Mouse (Mus musculus) forebrain, postnatal 0 days (tissue): Measurements from ENCODE around the gene Foxn1. TPM values are rescaled to one million over a fixed set of nuclear protein-coding genes. Genes with fewer than 3 reads are reported as not detected.

ENCODE experiments used
- ATAC-seq: fragments of 200-750 bp; cut with Nextera tagmentation; 2 replicates; pipeline ENCODE4 v1.8.0; 2017; ENCODE audit warnings: mild to moderate bottlenecking, moderate library complexity
- DNase-seq: peaks from one replicate; pipeline ENCODE4 v3.0.0-alpha.2; 2015
- H3K27ac ChIP-seq: fragments of 300-500 bp; sonication (generic); 2 replicates; pipeline ENCODE4 v1.5.1; 2014; ENCODE audit warnings: low read depth, mild to moderate bottlenecking, antibody characterized with exemption, low read length, moderate library complexity, mixed read lengths
- H3K27me3 ChIP-seq: fragments of 300-500 bp; sonication (generic); 2 replicates; pipeline ENCODE4 v1.6.1; 2014; ENCODE audit warnings: mild to moderate bottlenecking, low read length, mixed read lengths; ENCODE audit not compliant: insufficient read depth
- H3K36me3 ChIP-seq: fragments of 300-500 bp; sonication (generic); 2 replicates; pipeline ENCODE4 v1.6.1; 2014; ENCODE audit warnings: mild to moderate bottlenecking, moderate library complexity; ENCODE audit not compliant: insufficient read depth
- H3K4me1 ChIP-seq: fragments of 300-500 bp; sonication (generic); 2 replicates; pipeline ENCODE4 v1.6.1; 2014; ENCODE audit warnings: antibody characterized with exemption; ENCODE audit not compliant: insufficient read depth
- H3K4me2 ChIP-seq: fragments of 300-500 bp; sonication (generic); 2 replicates; pipeline ENCODE4 v1.6.1; 2014; ENCODE audit warnings: low read depth, mild to moderate bottlenecking, moderate library complexity
- H3K4me3 ChIP-seq: fragments of 300-500 bp; sonication (generic); 2 replicates; pipeline ENCODE4 v1.5.1; 2014; ENCODE audit warnings: low read depth, low read length, mixed read lengths
- H3K9ac ChIP-seq: fragments of 300-500 bp; sonication (generic); 2 replicates; pipeline ENCODE4 v1.6.1; 2014; ENCODE audit warnings: mild to moderate bottlenecking
- H3K9me3 ChIP-seq: fragments of 300-500 bp; sonication (generic); 2 replicates; pipeline ENCODE4 v1.6.1; 2016; ENCODE audit warnings: low read length
- CTCF ChIP-seq: sonication (generic); IDR thresholded peaks from 2 replicates; pipeline ENCODE4 v1.5.1; 2016; ENCODE audit warnings: antibody characterized with exemption, control low read depth, low read depth
- WGBS: fragments of 180-500 bp; shearing (Covaris S2); extraction: QIAGEN DNeasy Blood & Tissue Kit; methylation state at CpG from one replicate; pipeline ENCODE4 v1.1.7; 2014; 5-methylcytosine and 5-hydroxymethylcytosine counted together
- polyA plus RNA-seq: library from polyadenylated mRNA; unstranded; fragments of >200 nt; fragmentation: Nextera tagmentation; extraction: Ambion mirVana; gene quantifications from 2 replicates; pipeline ENCODE4 v1.2.1, GENCODE M21; 2015
- total RNA-seq: library from RNA; depleted of rRNA; stranded (reverse); fragments of >200 nt; gene quantifications from 2 replicates; pipeline ENCODE4 v1.2.3, GENCODE M21; 2014; rRNA removed

Gene Foxn1
- not detected in 2 replicates for total RNA-seq
- not detected in 2 replicates for polyA plus RNA-seq

DNA sequence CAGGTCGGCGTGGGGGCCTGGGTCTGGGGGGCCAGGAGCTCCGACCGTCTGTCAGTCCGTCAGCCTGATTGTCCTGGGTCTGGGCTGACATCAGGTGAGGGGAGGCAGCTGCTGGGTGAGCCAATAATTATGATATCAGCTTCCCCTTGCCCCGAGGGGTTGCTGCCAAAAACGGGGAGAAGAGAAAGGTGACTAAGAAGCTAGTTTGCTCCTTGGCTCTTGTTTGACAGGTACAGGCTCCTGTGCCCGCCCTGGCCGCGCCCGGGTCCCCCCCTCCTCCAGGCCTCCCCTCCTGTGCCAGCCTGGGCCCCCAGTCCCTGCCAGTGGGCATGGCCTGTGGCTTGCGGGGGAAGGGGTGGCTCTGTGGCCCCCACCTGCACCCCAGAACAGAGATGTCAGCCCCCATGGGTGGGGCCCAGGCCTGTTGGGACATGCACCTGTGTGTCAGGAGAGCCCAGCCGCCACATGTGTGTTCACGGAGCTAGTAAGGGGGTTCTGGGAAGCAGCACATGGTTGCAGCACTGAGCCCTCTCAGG is at the start of gene Foxn1:
TSS of gene Foxn1 (minus strand) at position 51 of the 536 bp plus-strand sequence.
- no peak within 1 kb of the TSS for H3K4me2 ChIP-seq
- H3K36me3 ChIP-seq = no peaks in the 10 kb centered on the region
- no peaks in the 10 kb centered on the region for H3K27me3 ChIP-seq
- TF ChIP-seq CTCF = no peak
- no peaks in the 10 kb centered on the region for H3K9me3 ChIP-seq
- DNase-seq = no peak
- H3K27ac ChIP-seq = no peak within 1 kb of the TSS
- ATAC-seq = no peak
- no peaks in the 10 kb centered on the region for H3K4me1 ChIP-seq
- 87% methylated on average over 14 of the region's 14 CpGs for WGBS
- H3K4me3 ChIP-seq = no peak within 1 kb of the TSS
- H3K9ac ChIP-seq = no peak within 1 kb of the TSS

DNA sequence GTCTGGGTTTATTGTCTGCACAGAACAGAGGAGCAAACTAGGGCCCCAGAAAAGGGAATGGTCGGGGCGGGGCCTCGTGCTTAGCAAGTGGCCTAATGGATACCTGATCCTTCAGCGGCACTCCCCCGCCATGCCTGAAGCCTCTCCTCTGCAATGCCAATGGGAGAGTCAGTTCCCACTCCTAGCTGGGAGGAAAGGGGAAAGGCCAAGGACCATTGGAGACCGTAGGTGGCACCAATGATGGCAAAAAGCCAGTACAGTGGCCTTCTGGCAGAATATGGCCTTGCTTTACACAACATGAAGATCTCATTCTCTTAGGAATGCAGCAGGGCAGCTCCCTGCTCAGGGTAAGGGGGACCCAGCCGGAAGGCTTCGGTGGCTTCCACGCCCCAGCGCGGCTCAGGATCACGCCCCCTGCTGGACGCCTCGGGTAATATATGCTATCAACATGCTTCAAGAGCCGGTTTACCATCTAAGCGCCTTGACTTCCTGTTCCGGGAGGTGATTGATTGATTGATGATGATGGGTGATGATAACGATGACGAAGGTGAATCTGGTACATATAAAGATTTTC is 49.5 kb upstream of the Foxn1 start:
- Histone ChIP-seq H3K27ac (no peak overlapping the region), H3K4me3 (no peak overlapping the region), H3K9ac (no peak overlapping the region), H3K4me2 (no peak overlapping the region), H3K9me3 (no peaks in the 10 kb centered on the region), H3K36me3 (no peaks in the 10 kb centered on the region), H3K4me1 (no peaks in the 10 kb centered on the region), H3K27me3 (no peaks in the 10 kb centered on the region)
- WGBS = 7% methylated on average over 19 of the region's 19 CpGs
- no peak for ATAC-seq
- DNase-seq = peak; percentile 6
- TF ChIP-seq CTCF = peak; percentile 48

DNA sequence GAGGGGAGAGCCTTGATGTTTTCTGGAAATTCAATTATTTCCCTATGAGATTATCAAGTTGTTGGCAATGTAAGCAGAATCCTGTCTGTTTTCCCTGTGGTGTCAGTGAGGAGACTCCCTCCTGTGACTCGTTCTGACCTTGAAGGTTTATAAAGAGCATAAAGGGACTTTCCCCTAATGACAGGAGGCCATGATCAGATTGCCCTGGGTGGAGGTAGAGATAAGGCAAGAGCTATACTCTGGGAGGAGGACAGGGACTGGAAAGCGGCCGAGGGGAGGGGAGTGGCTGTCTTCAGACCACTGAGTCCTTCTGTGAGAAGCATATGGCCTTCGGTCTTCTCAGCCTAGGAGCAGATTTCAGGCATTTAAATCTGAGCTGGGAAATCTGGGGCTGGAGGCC is 47.7 kb upstream of the Foxn1 start:
- H3K4me3 ChIP-seq = no peak overlapping the region
- H3K27me3 ChIP-seq = no peaks in the 10 kb centered on the region
- 83% methylated on average over 4 of the region's 4 CpGs for WGBS
- H3K4me2 ChIP-seq = no peak overlapping the region
- DNase-seq = no peak
- ATAC-seq = no peak
- no peaks in the 10 kb centered on the region for H3K4me1 ChIP-seq
- H3K36me3 ChIP-seq = no peaks in the 10 kb centered on the region
- H3K27ac ChIP-seq = no peak overlapping the region
- H3K9ac ChIP-seq = no peak overlapping the region
- H3K9me3 ChIP-seq = no peaks in the 10 kb centered on the region
- no peak for TF ChIP-seq CTCF

DNA sequence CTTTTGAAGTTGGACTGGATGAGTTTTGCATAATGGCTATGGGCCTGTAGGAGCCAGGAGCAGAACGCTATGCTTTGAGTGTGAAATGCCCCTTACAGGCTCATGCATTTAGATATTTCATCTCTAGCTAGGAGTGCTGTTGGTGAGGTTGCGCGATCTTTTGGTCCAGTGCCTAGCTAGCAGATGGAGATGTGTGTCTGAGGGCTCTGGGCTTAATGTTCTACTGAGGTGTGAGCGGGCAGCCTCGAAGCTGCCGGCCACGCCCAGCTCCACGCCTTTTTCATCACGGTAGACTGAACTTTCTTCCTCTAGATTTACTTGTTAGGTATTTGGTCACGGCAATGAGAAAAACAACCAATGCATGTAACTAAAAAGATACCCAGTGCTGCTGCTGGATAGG is 44.8 kb upstream of the Foxn1 start:
- ATAC-seq (no peak), DNase-seq (no peak)
- TF ChIP-seq CTCF = no peak
- no peaks in the 10 kb centered on the region for H3K9me3 ChIP-seq
- no peak overlapping the region for H3K4me2 ChIP-seq
- H3K27me3 ChIP-seq = no peaks in the 10 kb centered on the region
- no peaks in the 10 kb centered on the region for H3K4me1 ChIP-seq
- H3K36me3 ChIP-seq = no peaks in the 10 kb centered on the region
- no peak overlapping the region for H3K9ac ChIP-seq
- no peak overlapping the region for H3K4me3 ChIP-seq
- no peak overlapping the region for H3K27ac ChIP-seq
- WGBS = 84% methylated on average over 10 of the region's 10 CpGs

DNA sequence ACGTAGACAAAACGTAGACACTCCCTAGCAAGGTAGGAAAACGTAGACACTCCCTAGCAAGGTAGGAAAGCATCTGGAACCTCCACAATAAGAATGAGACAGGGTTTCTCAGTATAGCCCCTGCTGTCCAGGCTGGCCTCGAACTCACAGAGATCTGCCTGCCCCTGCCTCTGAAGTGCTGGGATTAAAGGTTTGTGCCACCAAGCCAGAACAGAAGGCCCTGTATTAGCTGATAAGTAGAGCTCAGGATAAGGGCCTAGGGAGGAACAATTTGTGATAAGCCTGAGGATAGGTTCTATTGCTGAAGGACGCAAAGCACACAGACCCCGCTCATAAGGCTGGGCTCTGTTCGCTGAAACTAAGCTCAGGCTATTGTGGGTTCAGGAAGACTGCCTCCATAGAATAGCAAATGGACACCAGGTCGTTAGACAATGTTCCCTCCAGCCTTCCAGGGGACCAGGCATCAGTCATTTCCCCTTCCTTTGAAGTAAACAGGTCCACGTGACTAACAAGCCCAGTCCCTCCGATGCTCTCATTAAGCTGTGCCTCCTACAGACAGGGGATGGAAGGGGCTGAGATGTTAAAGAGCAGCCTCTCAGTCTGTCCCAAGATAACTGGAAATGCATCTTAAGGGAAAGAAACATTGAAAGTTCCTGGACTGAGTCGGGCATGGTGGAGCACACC is 44.0 kb upstream of the Foxn1 start:
- Histone ChIP-seq H3K4me2 (no peak overlapping the region), H3K9ac (no peak overlapping the region), H3K27me3 (no peaks in the 10 kb centered on the region), H3K9me3 (no peaks in the 10 kb centered on the region), H3K36me3 (no peaks in the 10 kb centered on the region), H3K4me1 (no peaks in the 10 kb centered on the region), H3K27ac (no peak overlapping the region), H3K4me3 (no peak overlapping the region)
- no peak for ATAC-seq
- no peak for DNase-seq
- no peak for TF ChIP-seq CTCF
- 52% methylated on average over 11 of the region's 11 CpGs for WGBS

DNA sequence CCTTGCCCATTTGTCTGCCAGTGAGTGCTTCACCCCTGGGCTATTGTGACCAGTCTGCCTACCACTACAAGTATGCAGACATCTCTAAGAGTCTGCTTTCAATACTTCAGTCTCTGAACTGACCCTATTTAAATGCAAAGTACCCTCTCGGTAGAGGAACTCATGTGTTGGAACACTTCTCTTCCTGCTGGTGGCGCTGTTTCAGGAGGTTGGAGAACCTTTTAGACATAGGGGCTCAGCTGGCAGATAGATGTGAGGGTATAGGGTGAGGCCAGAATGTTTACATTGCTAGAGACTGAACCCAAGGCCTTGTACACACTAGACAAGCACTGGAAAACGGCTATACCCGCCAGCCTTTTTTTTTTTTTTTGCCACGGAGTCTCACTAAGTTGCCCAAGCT is 42.0 kb upstream of the Foxn1 start:
- DNase-seq (no peak), ATAC-seq (no peak)
- Histone ChIP-seq H3K27me3 (no peaks in the 10 kb centered on the region), H3K4me1 (no peaks in the 10 kb centered on the region), H3K9ac (no peak overlapping the region), H3K4me3 (no peak overlapping the region), H3K9me3 (no peaks in the 10 kb centered on the region), H3K27ac (no peak overlapping the region), H3K4me2 (no peak overlapping the region), H3K36me3 (no peaks in the 10 kb centered on the region)
- 71% methylated on average over 5 of the region's 5 CpGs for WGBS
- no peak for TF ChIP-seq CTCF

DNA sequence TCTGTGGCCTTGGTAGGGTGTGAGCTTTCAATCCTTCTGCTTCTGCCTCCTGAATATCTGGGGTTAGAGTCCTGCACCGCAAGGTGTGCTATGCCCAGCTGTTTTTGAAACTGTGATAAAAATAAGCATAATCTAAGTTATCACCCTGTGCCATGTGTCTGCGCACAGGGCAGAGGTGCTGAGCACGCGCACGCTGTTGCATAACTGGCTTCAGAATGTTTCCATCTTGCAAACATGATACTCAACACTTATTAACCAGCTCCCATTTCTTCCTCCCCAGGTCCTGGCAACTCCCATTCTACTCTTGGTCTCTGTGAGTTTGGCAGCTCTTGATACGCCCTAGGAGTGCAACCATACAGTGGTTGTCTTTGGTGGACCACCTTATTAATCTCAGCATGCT is 41.3 kb upstream of the Foxn1 start:
- Histone ChIP-seq H3K4me2 (no peak overlapping the region), H3K4me3 (no peak overlapping the region)

More for the DNA sequence above, 41.3 kb upstream of the Foxn1 start:
- ATAC-seq (no peak), DNase-seq (no peak)
- Histone ChIP-seq H3K36me3 (no peaks in the 10 kb centered on the region), H3K27me3 (no peaks in the 10 kb centered on the region), H3K9ac (no peak overlapping the region), H3K9me3 (no peaks in the 10 kb centered on the region), H3K4me1 (no peaks in the 10 kb centered on the region), H3K27ac (no peak overlapping the region)
- TF ChIP-seq CTCF = no peak
- whole genome bisulfite sequencing = 97% methylated on average over 6 of the region's 6 CpGs
